Mouse (Mus musculus) heart, embryonic 10.5 days (tissue): ENCODE data around the gene Pon2. TPM values are rescaled to one million over a fixed set of nuclear protein-coding genes. Genes with fewer than 3 reads are reported as not detected.

Experiments used
- DNase-seq: peaks from one replicate; pipeline ENCODE4 v3.0.0-alpha.2; 2017; ENCODE audit warnings: low spot score
- H3K27ac ChIP-seq: fragments of 300-500 bp; sonication (generic); 2 replicates; pipeline ENCODE4 v1.5.1; 2016; ENCODE audit warnings: mild to moderate bottlenecking
- H3K27me3 ChIP-seq: fragments of 300-500 bp; sonication (generic); 2 replicates; pipeline ENCODE4 v1.6.1; 2016; ENCODE audit warnings: mild to moderate bottlenecking; ENCODE audit not compliant: poor library complexity, insufficient read depth, severe bottlenecking
- H3K36me3 ChIP-seq: fragments of 300-500 bp; sonication (generic); 2 replicates; pipeline ENCODE4 v1.6.1; 2016; ENCODE audit warnings: mild to moderate bottlenecking, moderate library complexity
- H3K4me1 ChIP-seq: fragments of 300-500 bp; sonication (generic); 2 replicates; pipeline ENCODE4 v1.6.1; 2016; ENCODE audit warnings: mild to moderate bottlenecking
- H3K4me3 ChIP-seq: fragments of 300-500 bp; sonication (generic); 2 replicates; pipeline ENCODE4 v1.5.1; 2016; ENCODE audit warnings: mild to moderate bottlenecking, moderate library complexity
- H3K9me3 ChIP-seq: fragments of 300-500 bp; sonication (generic); 2 replicates; pipeline ENCODE4 v1.6.1; 2016; ENCODE audit warnings: mild to moderate bottlenecking, moderate library complexity
- WGBS: fragments of 180-500 bp; shearing (Covaris S2); methylation state at CpG from one replicate; pipeline ENCODE4 v1.1.7; 2016; 5-methylcytosine and 5-hydroxymethylcytosine counted together
- polyA plus RNA-seq: library from polyadenylated mRNA; unstranded; fragments of >200 nt; fragmentation: Nextera tagmentation; extraction: Ambion mirVana; gene quantifications from 2 replicates; pipeline ENCODE4 v1.2.1, GENCODE M21; 2016

Gene Pon2
- polyA plus RNA-seq, 1 experiment from 2014 or later: 37.9 TPM

GRCm38 (mm10) chr6:5280576-5281305 is 17.5 kb downstream of the Pon2 start:
- Histone ChIP-seq H3K36me3 (peaks cover 17% of the 10 kb centered on the region; the same call in 1 of the 2 replicates), H3K27me3 (no peaks in the 10 kb centered on the region), H3K4me3 (no peak overlapping the region), H3K9me3 (no peaks in the 10 kb centered on the region), H3K4me1 (no peaks in the 10 kb centered on the region), H3K27ac (no peak overlapping the region)
- no peak for DNase-seq
- WGBS: 65% methylated on average over 6 of the region's 6 CpGs

- no peak for DNase-seq
- H3K27ac ChIP-seq: no peak overlapping the region
- H3K36me3 ChIP-seq: peaks cover 23% of the 10 kb centered on the region; the same call in 1 of the 2 replicates
- no peak overlapping the region for H3K4me3 ChIP-seq
- H3K4me1 ChIP-seq: no peaks in the 10 kb centered on the region
- 72% methylated on average over 5 of the region's 5 CpGs for WGBS
- H3K27me3 ChIP-seq: no peaks in the 10 kb centered on the region
- H3K9me3 ChIP-seq: no peaks in the 10 kb centered on the region
Measured at GRCm38 (mm10) chr6:5277972-5278371, 20.3 kb downstream of the Pon2 start.

- no peaks in the 10 kb centered on the region for H3K9me3 ChIP-seq
- H3K27me3 ChIP-seq: no peaks in the 10 kb centered on the region
- H3K4me1 ChIP-seq: no peaks in the 10 kb centered on the region
- 89% methylated on average over 6 of the region's 6 CpGs for WGBS
- no peak overlapping the region for H3K4me3 ChIP-seq
- H3K27ac ChIP-seq: no peak overlapping the region
- no peak for DNase-seq
- peaks cover 41% of the 10 kb centered on the region for H3K36me3 ChIP-seq
Measured at GRCm38 (mm10) chr6:5269641-5270040, 28.6 kb downstream of the Pon2 start.

- Histone ChIP-seq H3K4me1 (no peaks in the 10 kb centered on the region), H3K27ac (no peak overlapping the region), H3K36me3 (peaks cover 29% of the 10 kb centered on the region; the same call in 1 of the 2 replicates), H3K9me3 (no peaks in the 10 kb centered on the region), H3K4me3 (no peak overlapping the region), H3K27me3 (no peaks in the 10 kb centered on the region)
- WGBS: 71% methylated on average over 8 of the region's 8 CpGs
- no peak for DNase-seq
Measured at GRCm38 (mm10) chr6:5264793-5265192, 33.5 kb downstream of the Pon2 start.

- no peak overlapping the region for H3K4me3 ChIP-seq
- peaks cover 24% of the 10 kb centered on the region; the same call in 1 of the 2 replicates for H3K36me3 ChIP-seq
- no peak for DNase-seq
- no peaks in the 10 kb centered on the region for H3K4me1 ChIP-seq
- H3K9me3 ChIP-seq: no peaks in the 10 kb centered on the region
- no peak overlapping the region for H3K27ac ChIP-seq
- 79% methylated on average over 8 of the region's 8 CpGs for WGBS
- no peaks in the 10 kb centered on the region for H3K27me3 ChIP-seq
Measured at GRCm38 (mm10) chr6:5263250-5263999, 34.8 kb downstream of the Pon2 start.

GRCm38 (mm10) chr6:5262322-5263249 is 35.7 kb downstream of the Pon2 start:
- Histone ChIP-seq H3K27ac (no peak overlapping the region), H3K9me3 (no peaks in the 10 kb centered on the region), H3K36me3 (peaks cover 20% of the 10 kb centered on the region; the same call in 1 of the 2 replicates), H3K4me3 (no peak overlapping the region), H3K27me3 (no peaks in the 10 kb centered on the region), H3K4me1 (no peaks in the 10 kb centered on the region)
- WGBS: 79% methylated on average over 10 of the region's 10 CpGs
- DNase-seq: no peak

- peak; percentile 91 for DNase-seq
- 7% methylated on average over 16 of the region's 16 CpGs for WGBS
- H3K27ac ChIP-seq: peak within 1 kb of the TSS; percentile 88
- H3K36me3 ChIP-seq: peaks cover 4% of the 10 kb centered on the region; the same call in 1 of the 2 replicates
- peak within 1 kb of the TSS; percentile 64 for H3K4me3 ChIP-seq
- H3K27me3 ChIP-seq: no peaks in the 10 kb centered on the region
- peaks cover 17% of the 10 kb centered on the region; the same call in 1 of the 2 replicates for H3K4me1 ChIP-seq
- no peaks in the 10 kb centered on the region for H3K9me3 ChIP-seq
Measured at GRCm38 (mm10) chr6:5255722-5256451, 42.4 kb downstream of the Pon2 start, which contains the start of gene Pon3. Pon3 (minus strand) TSS chr6:5256286.

GRCm38 (mm10) chr6:5255291-5255690 is 43.0 kb downstream of the Pon2 start:
- H3K9me3 ChIP-seq: no peaks in the 10 kb centered on the region
- 46% methylated on average over 6 of the region's 6 CpGs for WGBS
- peaks cover 4% of the 10 kb centered on the region; the same call in 1 of the 2 replicates for H3K36me3 ChIP-seq
- no peak for DNase-seq
- H3K27ac ChIP-seq: peak overlapping the region; percentile 88
- H3K4me1 ChIP-seq: peaks cover 17% of the 10 kb centered on the region; the same call in 1 of the 2 replicates
- H3K27me3 ChIP-seq: no peaks in the 10 kb centered on the region
- H3K4me3 ChIP-seq: peak overlapping the region; percentile 64

GRCm38 (mm10) chr6:5254869-5255268 is 43.4 kb downstream of the Pon2 start:
- Histone ChIP-seq H3K4me3 (peak overlapping the region; percentile 64), H3K27me3 (no peaks in the 10 kb centered on the region), H3K9me3 (no peaks in the 10 kb centered on the region), H3K27ac (no peak overlapping the region), H3K36me3 (peaks cover 4% of the 10 kb centered on the region; the same call in 1 of the 2 replicates), H3K4me1 (peaks cover 17% of the 10 kb centered on the region; the same call in 1 of the 2 replicates)
- DNase-seq: no peak
- 93% methylated on average over 2 of the region's 2 CpGs for WGBS

- 91% methylated on average over 6 of the region's 6 CpGs for WGBS
- no peaks in the 10 kb centered on the region for H3K4me1 ChIP-seq
- no peak overlapping the region for H3K4me3 ChIP-seq
- no peaks in the 10 kb centered on the region for H3K9me3 ChIP-seq
- no peaks in the 10 kb centered on the region for H3K27me3 ChIP-seq
- DNase-seq: no peak
- peaks cover 12% of the 10 kb centered on the region; the same call in 1 of the 2 replicates for H3K36me3 ChIP-seq
- H3K27ac ChIP-seq: no peak overlapping the region
Measured at GRCm38 (mm10) chr6:5245926-5246325, 52.3 kb downstream of the Pon2 start.

- Histone ChIP-seq H3K9me3 (no peaks in the 10 kb centered on the region), H3K4me3 (no peak overlapping the region), H3K4me1 (no peaks in the 10 kb centered on the region), H3K27me3 (no peaks in the 10 kb centered on the region), H3K27ac (no peak overlapping the region), H3K36me3 (peaks cover 15% of the 10 kb centered on the region; the same call in 1 of the 2 replicates)
- no peak for DNase-seq
- WGBS: 89% methylated on average over 3 of the region's 3 CpGs
Measured at GRCm38 (mm10) chr6:5238799-5239198, 59.5 kb downstream of the Pon2 start.

- Histone ChIP-seq H3K36me3 (peaks cover 12% of the 10 kb centered on the region; the same call in 1 of the 2 replicates), H3K4me3 (no peak overlapping the region), H3K27me3 (no peaks in the 10 kb centered on the region), H3K27ac (no peak overlapping the region), H3K9me3 (no peaks in the 10 kb centered on the region), H3K4me1 (no peaks in the 10 kb centered on the region)
- no peak for DNase-seq
- 88% methylated on average over 4 of the region's 4 CpGs for WGBS
Measured at GRCm38 (mm10) chr6:5237510-5237909, 60.7 kb downstream of the Pon2 start.
